Mouse (Mus musculus) MEL (cell line): Measurements from ENCODE around the gene Herc1. TPM values are rescaled to one million over a fixed set of nuclear protein-coding genes. Genes with fewer than 3 reads are reported as not detected.

ENCODE experiments used
- DNase-seq: peaks from one replicate; pipeline ENCODE4 v3.0.0; 2011; ENCODE audit warnings: low read depth, low spot score
- H3K27ac ChIP-seq: 2 replicates; pipeline ENCODE4 v1.5.1; 2012; ENCODE audit warnings: low read depth, mild to moderate bottlenecking, control low read depth, low read length, moderate library complexity; ENCODE audit not compliant: control insufficient read depth
- H3K27me3 ChIP-seq, 2 experiments: fragments of 150-350 bp in 1 of 2; sonication (generic) in 1 of 2; 2 replicates each; pipeline ENCODE4 v1.6.1; 2012; ENCODE audit warnings: low read length in 2 of 2, mild to moderate bottlenecking in 2 of 2, improper control_type of control experiment in 1 of 2, moderate library complexity in 1 of 2; ENCODE audit not compliant: insufficient read depth in 2 of 2, control insufficient read depth in 1 of 2
- H3K36me3 ChIP-seq, 2 experiments: 2 replicates each; pipeline ENCODE4 v1.6.1; 2012 to 2014; ENCODE audit warnings: low read length in 2 of 2, improper control_type of control experiment in 1 of 2, inconsistent platforms in 1 of 2, mild to moderate bottlenecking in 1 of 2; ENCODE audit not compliant: insufficient read depth in 2 of 2, control insufficient read depth in 1 of 2
- H3K4me1 ChIP-seq, 2 experiments: fragments of 150-350 bp in 1 of 2; sonication (generic) in 1 of 2; 2 replicates each; pipeline ENCODE4 v1.6.1; 2012; ENCODE audit warnings: low read length in 2 of 2, improper control_type of control experiment in 1 of 2, mild to moderate bottlenecking in 1 of 2; ENCODE audit not compliant: insufficient read depth in 2 of 2, control insufficient read depth in 1 of 2
- H3K4me3 ChIP-seq, 2 experiments: fragments of 150-350 bp in 1 of 2; sonication (generic) in 1 of 2; 2 replicates each; pipeline ENCODE4 v1.5.1; 2012; ENCODE audit warnings: low read depth in 2 of 2, low read length in 2 of 2, mild to moderate bottlenecking in 2 of 2, moderate library complexity in 2 of 2, control low read depth in 1 of 2, improper control_type of control experiment in 1 of 2; ENCODE audit not compliant: control insufficient read depth in 1 of 2, insufficient read depth in 1 of 2
- H3K79me2 ChIP-seq: 2 replicates; pipeline ENCODE4 v1.6.1; 2012; ENCODE audit warnings: mild to moderate bottlenecking, low read length, moderate library complexity; ENCODE audit not compliant: control insufficient read depth, poor library complexity, insufficient read depth
- H3K9ac ChIP-seq: 2 replicates; pipeline ENCODE4 v1.6.1; 2012; ENCODE audit warnings: low read depth, mild to moderate bottlenecking, control low read depth, low read length, moderate library complexity; ENCODE audit not compliant: control insufficient read depth, poor library complexity, severe bottlenecking
- H3K9me3 ChIP-seq: fragments of 150-350 bp; sonication (generic); replicated peaks from 2 replicates; pipeline ENCODE4 v1.6.1; 2012; ENCODE audit warnings: mild to moderate bottlenecking, low read length, improper control_type of control experiment, moderate library complexity; ENCODE audit not compliant: insufficient read depth
- BHLHE40 ChIP-seq: IDR thresholded peaks from 2 replicates; pipeline ENCODE4 v1.6.1; 2012; ENCODE audit warnings: low read depth, mild to moderate bottlenecking, inconsistent platforms, low read length, improper control_type of control experiment, borderline replicate concordance
- CHD1 ChIP-seq: IDR thresholded peaks from 2 replicates; pipeline ENCODE4 v1.6.1; 2012; ENCODE audit warnings: low read depth, mild to moderate bottlenecking, inconsistent platforms, low read length, improper control_type of control experiment
- CHD2 ChIP-seq: IDR thresholded peaks from 2 replicates; pipeline ENCODE4 v1.6.1; 2011; ENCODE audit warnings: low read length, improper control_type of control experiment
- E2F4 ChIP-seq: IDR thresholded peaks from 2 replicates; pipeline ENCODE4 v1.6.1; 2011; ENCODE audit warnings: low read depth, low read length, improper control_type of control experiment, borderline replicate concordance
- ELF1 ChIP-seq: IDR thresholded peaks from 2 replicates; pipeline ENCODE4 v1.6.1; 2014; ENCODE audit warnings: low read depth, mild to moderate bottlenecking, inconsistent platforms, low read length, improper control_type of control experiment, moderate library complexity
- EP300 ChIP-seq, 2 experiments: IDR thresholded peaks; 2 replicates each; pipeline ENCODE4 v1.6.1; 2011; ENCODE audit warnings: improper control_type of control experiment in 2 of 2, low read length in 2 of 2, low read depth in 1 of 2, mild to moderate bottlenecking in 1 of 2
- ETS1 ChIP-seq: IDR thresholded peaks from 2 replicates; pipeline ENCODE4 v1.6.1; 2012; ENCODE audit warnings: low read depth, mild to moderate bottlenecking, inconsistent platforms, low read length, improper control_type of control experiment, moderate library complexity
- GABPA ChIP-seq: IDR thresholded peaks from 2 replicates; pipeline ENCODE4 v1.6.1; 2012; ENCODE audit warnings: low read depth, mild to moderate bottlenecking, inconsistent platforms, low read length, improper control_type of control experiment, moderate library complexity
- GATA1 ChIP-seq: IDR thresholded peaks from 2 replicates; pipeline ENCODE4 v1.6.1; 2011; ENCODE audit warnings: low read depth, low read length, improper control_type of control experiment
- HCFC1 ChIP-seq: IDR thresholded peaks from 2 replicates; pipeline ENCODE4 v1.6.1; 2012; ENCODE audit warnings: low read depth, mild to moderate bottlenecking, inconsistent platforms, low read length, improper control_type of control experiment, moderate library complexity
- JUND ChIP-seq: IDR thresholded peaks from 2 replicates; pipeline ENCODE4 v1.6.1; 2011; ENCODE audit warnings: low read depth, mild to moderate bottlenecking, improper control_type of control experiment, low read length
- KAT2A ChIP-seq: conservative IDR thresholded peaks from 2 replicates; pipeline ENCODE4 v1.6.1; 2012; ENCODE audit warnings: low read depth, low read length, improper control_type of control experiment, inconsistent platforms
- MAFK ChIP-seq: IDR thresholded peaks from 2 replicates; pipeline ENCODE4 v1.6.1; 2011; ENCODE audit warnings: low read depth, mild to moderate bottlenecking, low read length, improper control_type of control experiment, borderline replicate concordance
- MAX ChIP-seq: IDR thresholded peaks from 2 replicates; pipeline ENCODE4 v1.6.1; 2011; ENCODE audit warnings: low read length, improper control_type of control experiment
- MAZ ChIP-seq: IDR thresholded peaks from 2 replicates; pipeline ENCODE4 v1.6.1; 2012; ENCODE audit warnings: low read depth, mild to moderate bottlenecking, inconsistent platforms, low read length, improper control_type of control experiment
- MEF2A ChIP-seq: IDR thresholded peaks from 2 replicates; pipeline ENCODE4 v1.6.1; 2014; ENCODE audit warnings: low read depth, mild to moderate bottlenecking, inconsistent platforms, low read length, improper control_type of control experiment; ENCODE audit not compliant: poor library complexity, insufficient replicate concordance, severe bottlenecking; ENCODE audit errors: extremely low read depth
- MYB ChIP-seq: IDR thresholded peaks from 2 replicates; pipeline ENCODE4 v1.6.1; 2011; ENCODE audit warnings: mild to moderate bottlenecking, low read depth, low read length, improper control_type of control experiment
- NELFE ChIP-seq: IDR thresholded peaks from 2 replicates; pipeline ENCODE4 v1.6.1; 2011; ENCODE audit warnings: low read depth, low read length, improper control_type of control experiment
- POLR2A ChIP-seq, 2 experiments: IDR thresholded peaks; 2 replicates each; pipeline ENCODE4 v1.6.1; 2011 to 2012; ENCODE audit warnings: low read length in 2 of 2, mild to moderate bottlenecking in 2 of 2, control low read depth in 1 of 2, improper control_type of control experiment in 1 of 2, low read depth in 1 of 2, moderate library complexity in 1 of 2; ENCODE audit not compliant: control insufficient read depth in 1 of 2, insufficient read depth in 1 of 2, poor library complexity in 1 of 2
- POLR2AphosphoS5 ChIP-seq: IDR thresholded peaks from 2 replicates; pipeline ENCODE4 v1.6.1; 2012; ENCODE audit warnings: low read depth, borderline replicate concordance, mild to moderate bottlenecking, inconsistent platforms, low read length, moderate library complexity, mixed read lengths
- SIN3A ChIP-seq: IDR thresholded peaks from 2 replicates; pipeline ENCODE4 v1.6.1; 2012; ENCODE audit warnings: low read length, improper control_type of control experiment, inconsistent platforms
- SMC3 ChIP-seq: IDR thresholded peaks from 2 replicates; pipeline ENCODE4 v1.6.1; 2011; ENCODE audit warnings: low read depth, low read length, improper control_type of control experiment
- TAL1 ChIP-seq: IDR thresholded peaks from 2 replicates; pipeline ENCODE4 v1.6.1; 2012; ENCODE audit warnings: mild to moderate bottlenecking, inconsistent platforms, low read length, moderate library complexity, mixed read lengths
- TCF12 ChIP-seq: IDR thresholded peaks from 2 replicates; pipeline ENCODE4 v1.6.1; 2014; ENCODE audit warnings: low read depth, mild to moderate bottlenecking, inconsistent platforms, low read length, improper control_type of control experiment, moderate library complexity
- USF1 ChIP-seq: IDR thresholded peaks from 2 replicates; pipeline ENCODE4 v1.6.1; 2014; ENCODE audit warnings: low read depth, mild to moderate bottlenecking, inconsistent platforms, low read length, improper control_type of control experiment, moderate library complexity
- USF2 ChIP-seq, 2 experiments: IDR thresholded peaks; 2 replicates each; pipeline ENCODE4 v1.6.1; 2011 to 2012; ENCODE audit warnings: improper control_type of control experiment in 2 of 2, low read length in 2 of 2, borderline replicate concordance in 1 of 2, inconsistent platforms in 1 of 2, low read depth in 1 of 2, mild to moderate bottlenecking in 1 of 2; ENCODE audit not compliant: insufficient read depth in 1 of 2
- ZC3H11A ChIP-seq: IDR thresholded peaks from 2 replicates; pipeline ENCODE4 v1.6.1; 2012; ENCODE audit warnings: low read depth, mild to moderate bottlenecking, inconsistent platforms, low read length, improper control_type of control experiment
- ZKSCAN1 ChIP-seq: IDR thresholded peaks from 2 replicates; pipeline ENCODE4 v1.6.1; 2012; ENCODE audit warnings: low read depth, mild to moderate bottlenecking, inconsistent platforms, low read length, improper control_type of control experiment, moderate library complexity
- ZMIZ1 ChIP-seq: IDR thresholded peaks from 2 replicates; pipeline ENCODE4 v1.6.1; 2012; ENCODE audit warnings: low read depth, mild to moderate bottlenecking, inconsistent platforms, low read length, improper control_type of control experiment, moderate library complexity
- ZNF384 ChIP-seq: IDR thresholded peaks from 2 replicates; pipeline ENCODE4 v1.6.1; 2012; ENCODE audit warnings: low read depth, mild to moderate bottlenecking, inconsistent platforms, low read length, improper control_type of control experiment
- polyA plus RNA-seq, 2 experiments: library from polyadenylated mRNA; stranded (reverse) in 1 of 2; unstranded in 1 of 2; fragments of >175 nt in 1 of 2; fragments of >200 nt in 1 of 2; gene quantifications; 2 replicates each; pipeline versions ENCODE4 v1.2.1 to v1.2.4; 2012; ENCODE audit warnings: low replicate concordance in 2 of 2, low read depth in 1 of 2; ENCODE audit not compliant: insufficient read length in 2 of 2, insufficient read depth in 1 of 2, missing spikeins in 1 of 2
- total RNA-seq: library from RNA; depleted of rRNA; stranded (reverse); fragments of 300-350 nt; gene quantifications from 2 replicates; pipeline ENCODE4 v1.2.3, GENCODE M21; 2012

Herc1 gene
- total and polyA plus RNA-seq, 3 experiments, result 22.7 to 28.8 (median 23.2) TPM

- Histone ChIP-seq H3K9ac (no peak overlapping the region), H3K27ac (no peak overlapping the region), H3K4me1 (peaks cover 11 to 18% of the 10 kb centered on the region in 2 experiments), H3K9me3 (no peaks in the 10 kb centered on the region), H3K36me3 (peaks cover 0 to 13% of the 10 kb centered on the region in 2 experiments; a peak in 2 of 4 replicates), H3K79me2 (no peaks in the 10 kb centered on the region), H3K27me3 (no peaks in the 10 kb centered on the region; a peak in 1 of 4 replicates), H3K4me3 (no peak overlapping the region)
- no peak for TF ChIP-seq E2F4
- no peak for TF ChIP-seq SIN3A
- TF ChIP-seq USF2 (IDR thresholded peaks at IDR 0.05; ENCODE audit: borderline replicate concordance in 1 of 2, insufficient read depth in 1 of 2, low read depth in 1 of 2, low read length in 2 of 2), result no peak
- no peak for DNase-seq
Measured at GRCm38 (mm10) chr9:66339714-66340113, 10.5 kb upstream of the Herc1 start.

GRCm38 (mm10) chr9:66340394-66341094 lies 9.7 kb upstream of the Herc1 start:
- H3K9me3 ChIP-seq, result no peaks in the 10 kb centered on the region
- DNase-seq, result peak; percentile 63
- no peaks in the 10 kb centered on the region for H3K79me2 ChIP-seq
- H3K9ac ChIP-seq, result no peak overlapping the region
- no peak overlapping the region for H3K27ac ChIP-seq
- H3K4me1 ChIP-seq, result peaks cover 11 to 18% of the 10 kb centered on the region in 2 experiments
- peaks cover 0 to 13% of the 10 kb centered on the region in 2 experiments; a peak in 2 of 4 replicates for H3K36me3 ChIP-seq
- H3K27me3 ChIP-seq, result no peaks in the 10 kb centered on the region
- no peak overlapping the region for H3K4me3 ChIP-seq
- TF ChIP-seq ETS1, result peak; percentile 69
- no peak for TF ChIP-seq MEF2A
- TF ChIP-seq ZKSCAN1, result no peak
- TF ChIP-seq ZC3H11A, result no peak
- TF ChIP-seq POLR2A (IDR thresholded peaks at IDR 0.05; ENCODE audit: control insufficient read depth in 1 of 2, insufficient read depth in 1 of 2, low read depth in 1 of 2, low read length in 2 of 2, poor library complexity in 1 of 2), result no peak
- peak; percentile 88 for TF ChIP-seq TCF12
- peak; percentile 60 for TF ChIP-seq ELF1
- peak; percentile 73; the same call in 1 of the 2 replicates for TF ChIP-seq GATA1
- no peak for TF ChIP-seq E2F4
- TF ChIP-seq BHLHE40, result 0 out of 2 replicates have a peak, but pooled peaks have one; percentile 26
- TF ChIP-seq MAFK, result no peak
- TF ChIP-seq CHD1, result no peak
- no peak for TF ChIP-seq CHD2
- no peak for TF ChIP-seq MYB
- TF ChIP-seq ZNF384, result no peak
- TF ChIP-seq ZMIZ1, result no peak
- TF ChIP-seq JUND, result no peak
- TF ChIP-seq NELFE, result no peak; the same call in 1 of the 2 replicates
- 0 out of 2 replicates have a peak, but pooled peaks have one; percentile 34 for TF ChIP-seq HCFC1
- peak; percentile 57; the same call in 1 of the 2 replicates for TF ChIP-seq MAZ
- no peak for TF ChIP-seq GABPA
- 0 out of 2 replicates have a peak, but pooled peaks have one; percentile 19 for TF ChIP-seq SIN3A
- no peak for TF ChIP-seq MAX
- TF ChIP-seq USF1, result no peak
- peak; percentile 73 for TF ChIP-seq TAL1
- no peak for TF ChIP-seq SMC3
- peak; percentile 79 to 83 for TF ChIP-seq EP300 (IDR thresholded peaks at IDR 0.05; ENCODE audit: low read depth in 1 of 2, low read length in 2 of 2)
- no peak for TF ChIP-seq KAT2A
- no peak for TF ChIP-seq POLR2AphosphoS5
